Mouse (Mus musculus): Measurements from ENCODE around the gene Rnf26.

- no peak for TF ChIP-seq POLR2A (IDR thresholded peaks at IDR 0.05; ENCODE audit: low read depth, low read length)
- TF ChIP-seq CTCF (IDR thresholded peaks at IDR 0.05; ENCODE audit: borderline replicate concordance, insufficient read depth, low read length), result no peak
Measured at GRCm38 (mm10) chr9:44137846-44138245, 24.5 kb upstream of the Rnf26 start.

All from embryonic fibroblast, embryonic 13.5 days (primary cell).